Mouse (Mus musculus) embryonic fibroblast, embryonic 13.5 days (primary cell): ENCODE measurements around the gene 9530053A07Rik.

Experiments
- CTCF ChIP-seq: IDR thresholded peaks from 2 replicates; pipeline ENCODE4 v1.5.1; 2011; ENCODE audit warnings: mild to moderate bottlenecking, control low read depth, low read length, moderate library complexity, borderline replicate concordance; ENCODE audit not compliant: insufficient read depth
- POLR2A ChIP-seq: IDR thresholded peaks from 2 replicates; pipeline ENCODE4 v1.6.1; 2011; ENCODE audit warnings: low read depth, mild to moderate bottlenecking, control low read depth, low read length, moderate library complexity

GRCm38 (mm10) chr7:28137613-28138012 is 8.3 kb downstream of the 9530053A07Rik start:
- no peak for TF ChIP-seq CTCF
- no peak for TF ChIP-seq POLR2A
